Mouse (Mus musculus) hindbrain, embryonic 13.5 days (tissue): ENCODE measurements around the gene Cdk9. TPM values are rescaled to one million over a fixed set of nuclear protein-coding genes. Genes with fewer than 3 reads are reported as not detected.

Experiments
- ATAC-seq: fragments of 200-750 bp; cut with Nextera tagmentation; 2 replicates; pipeline ENCODE4 v1.8.0; 2017; ENCODE audit warnings: moderate TSS enrichment; ENCODE audit not compliant: low FRiP score
- H3K27ac ChIP-seq: fragments of 300-500 bp; sonication (generic); 2 replicates; pipeline ENCODE4 v1.5.1; 2015; ENCODE audit warnings: inconsistent platforms, mild to moderate bottlenecking, moderate library complexity
- H3K27me3 ChIP-seq: fragments of 300-500 bp; sonication (generic); 2 replicates; pipeline ENCODE4 v1.6.1; 2015; ENCODE audit warnings: mild to moderate bottlenecking, inconsistent platforms
- H3K36me3 ChIP-seq: fragments of 300-500 bp; sonication (generic); 2 replicates; pipeline ENCODE4 v1.6.1; 2015; ENCODE audit warnings: mild to moderate bottlenecking, inconsistent platforms
- H3K4me1 ChIP-seq: fragments of 300-500 bp; sonication (generic); replicated peaks from 2 replicates; pipeline ENCODE4 v1.6.1; 2015; ENCODE audit warnings: inconsistent platforms
- H3K4me2 ChIP-seq: fragments of 300-500 bp; sonication (generic); 2 replicates; pipeline ENCODE4 v1.6.1; 2015; ENCODE audit warnings: inconsistent platforms, mild to moderate bottlenecking, moderate library complexity
- H3K4me3 ChIP-seq: fragments of 300-500 bp; sonication (generic); 2 replicates; pipeline ENCODE4 v1.5.1; 2015; ENCODE audit warnings: mild to moderate bottlenecking, inconsistent platforms
- H3K9ac ChIP-seq: fragments of 300-500 bp; sonication (generic); 2 replicates; pipeline ENCODE4 v1.6.1; 2015; ENCODE audit warnings: mild to moderate bottlenecking, inconsistent platforms
- H3K9me3 ChIP-seq: fragments of 300-500 bp; sonication (generic); 2 replicates; pipeline ENCODE4 v1.6.1; 2016; ENCODE audit warnings: inconsistent platforms
- WGBS: fragments of 180-500 bp; shearing (Covaris S2); methylation state at CpG from one replicate; pipeline ENCODE4 v1.1.7; 2015; 5-methylcytosine and 5-hydroxymethylcytosine counted together
- polyA plus RNA-seq: library from polyadenylated mRNA; unstranded; fragments of >200 nt; fragmentation: Nextera tagmentation; extraction: Ambion mirVana; gene quantifications from 2 replicates; pipeline ENCODE4 v1.2.1, GENCODE M21; 2015

The Cdk9 gene
- polyA plus RNA-seq, 1 experiment from 2014 or later, result 74.9 TPM

DNA sequence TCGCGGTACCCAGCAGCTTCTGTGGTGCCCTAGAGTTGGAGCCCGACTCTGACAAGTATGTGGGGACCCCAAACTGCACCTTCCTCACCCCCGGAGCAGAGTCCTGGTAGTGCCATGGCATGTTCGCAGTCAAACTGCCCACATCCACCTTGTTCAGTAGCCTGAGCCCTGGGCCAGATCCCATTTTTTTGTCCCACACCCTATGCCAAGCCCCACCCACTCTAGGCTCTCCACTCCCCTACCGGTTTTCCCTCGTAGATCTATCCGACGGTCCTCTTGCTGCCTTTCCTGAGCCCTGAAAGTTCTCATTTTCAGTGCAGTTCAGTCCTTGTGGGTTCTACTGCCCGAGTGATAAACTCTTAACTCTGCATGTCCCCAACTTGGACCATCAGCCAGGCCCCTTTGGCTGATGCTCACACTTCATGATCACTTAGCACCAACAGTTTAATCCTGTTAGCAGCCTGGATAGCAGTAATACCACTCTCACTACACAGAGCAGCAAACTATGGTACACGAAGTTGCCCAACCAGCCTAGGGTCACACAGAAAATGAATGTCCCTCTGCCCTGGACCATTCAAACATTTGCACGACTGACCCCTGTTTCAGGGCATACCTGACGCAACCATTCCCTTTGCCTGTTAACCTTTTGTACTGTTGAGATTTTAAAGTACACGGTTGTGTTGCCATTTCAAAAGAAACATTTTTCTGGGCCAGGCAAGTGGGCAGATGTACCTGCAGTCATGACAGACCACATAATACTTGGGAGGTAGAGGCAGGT lies 11.7 kb downstream of the Cdk9 start:
- no peak for ATAC-seq
- peaks cover 43% of the 10 kb centered on the region for H3K36me3 ChIP-seq
- no peaks in the 10 kb centered on the region for H3K27me3 ChIP-seq
- H3K9me3 ChIP-seq, result no peaks in the 10 kb centered on the region
- no peak overlapping the region for H3K9ac ChIP-seq
- WGBS, result 88% methylated on average over 14 of the region's 14 CpGs
- no peak overlapping the region for H3K4me3 ChIP-seq
- no peak overlapping the region for H3K27ac ChIP-seq
- no peaks in the 10 kb centered on the region for H3K4me1 ChIP-seq
- H3K4me2 ChIP-seq, result no peak overlapping the region

DNA sequence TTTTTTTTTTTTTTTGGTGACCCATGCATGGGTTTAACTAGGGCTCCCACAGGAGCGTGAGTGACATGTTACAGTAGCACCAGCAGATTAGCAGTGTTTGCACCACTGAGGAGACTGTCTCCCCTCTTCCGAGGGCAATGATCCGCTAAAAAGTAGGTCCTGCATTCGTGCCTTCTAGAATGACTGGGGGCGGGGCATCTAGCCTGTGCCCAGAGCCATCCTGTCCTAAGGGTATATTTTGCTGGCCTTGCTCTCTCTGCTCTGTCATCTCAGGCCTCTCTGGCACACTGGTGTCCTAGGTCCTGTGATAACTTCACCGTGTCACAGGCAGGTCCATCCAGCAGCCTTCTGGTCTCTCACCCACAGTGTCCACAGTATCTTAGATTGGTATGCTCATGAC lies 13.2 kb downstream of the Cdk9 start:
- Histone ChIP-seq H3K4me3 (no peak overlapping the region), H3K4me1 (no peaks in the 10 kb centered on the region), H3K9ac (no peak overlapping the region), H3K27me3 (no peaks in the 10 kb centered on the region), H3K36me3 (peaks cover 28% of the 10 kb centered on the region), H3K27ac (no peak overlapping the region), H3K4me2 (no peak overlapping the region), H3K9me3 (no peaks in the 10 kb centered on the region)
- no peak for ATAC-seq
- 85% methylated on average over 6 of the region's 6 CpGs for WGBS

GRCm38 (mm10) chr2:32694691-32695090 lies 18.2 kb downstream of the Cdk9 start:
- peak overlapping the region; percentile 71; the same call in 1 of the 2 replicates for H3K27ac ChIP-seq
- no peaks in the 10 kb centered on the region for H3K36me3 ChIP-seq
- H3K9ac ChIP-seq, result peak overlapping the region; percentile 61; the same call in 1 of the 2 replicates
- H3K9me3 ChIP-seq, result no peaks in the 10 kb centered on the region
- H3K4me1 ChIP-seq, result peaks cover 18% of the 10 kb centered on the region
- WGBS, result 90% methylated on average over 12 of the region's 12 CpGs
- no peak for ATAC-seq
- H3K4me2 ChIP-seq, result peak overlapping the region; percentile 89
- peak overlapping the region; percentile 77 for H3K4me3 ChIP-seq
- no peaks in the 10 kb centered on the region for H3K27me3 ChIP-seq

- peak overlapping the region; percentile 89 for H3K27ac ChIP-seq
- peak; percentile 98 for ATAC-seq
- peak overlapping the region; percentile 89 for H3K9ac ChIP-seq
- H3K27me3 ChIP-seq, result no peaks in the 10 kb centered on the region
- peak overlapping the region; percentile 77 for H3K4me3 ChIP-seq
- no peaks in the 10 kb centered on the region for H3K9me3 ChIP-seq
- peaks cover 18% of the 10 kb centered on the region for H3K4me1 ChIP-seq
- under 1% methylated on average over 51 of the region's 51 CpGs for WGBS
- no peaks in the 10 kb centered on the region for H3K36me3 ChIP-seq
- peak overlapping the region; percentile 89 for H3K4me2 ChIP-seq
Measured at GRCm38 (mm10) chr2:32693823-32694411, 19.0 kb downstream of the Cdk9 start.

DNA sequence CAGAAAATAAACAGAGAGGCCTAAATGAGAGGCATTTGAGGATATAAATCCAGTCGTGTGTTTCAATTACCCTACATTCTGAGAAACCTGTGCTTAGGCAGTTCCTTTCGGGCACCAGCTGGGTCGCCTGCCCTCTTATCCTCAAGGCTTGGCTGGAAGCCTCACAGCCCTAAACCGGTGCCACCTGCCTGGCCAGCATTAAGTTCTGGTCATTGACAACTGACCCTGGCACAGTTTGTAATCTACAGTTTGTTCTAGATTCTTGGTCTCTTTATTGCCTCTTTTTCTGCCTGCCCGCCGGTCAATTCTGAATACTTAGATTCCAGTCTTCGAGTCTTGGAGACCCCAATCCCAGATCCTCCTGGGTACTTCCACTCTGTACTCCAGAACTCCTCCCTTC lies 19.6 kb downstream of the Cdk9 start:
- ATAC-seq, result no peak
- H3K36me3 ChIP-seq, result peaks cover under 1% of the 10 kb centered on the region; the same call in 1 of the 2 replicates
- H3K27me3 ChIP-seq, result no peaks in the 10 kb centered on the region
- peak overlapping the region; percentile 89 for H3K4me2 ChIP-seq
- WGBS, result 24% methylated on average over 7 of the region's 7 CpGs
- H3K9me3 ChIP-seq, result no peaks in the 10 kb centered on the region
- H3K4me3 ChIP-seq, result peak overlapping the region; percentile 77
- 0 out of 2 replicates have a peak overlapping the region, but pooled peaks have one; percentile 89 for H3K27ac ChIP-seq
- peak overlapping the region; percentile 89 for H3K9ac ChIP-seq
- peaks cover 18% of the 10 kb centered on the region for H3K4me1 ChIP-seq

GRCm38 (mm10) chr2:32692496-32692895 lies 20.4 kb downstream of the Cdk9 start:
- 95% methylated on average over 14 of the region's 14 CpGs for WGBS
- Histone ChIP-seq H3K9me3 (no peaks in the 10 kb centered on the region), H3K4me2 (peak overlapping the region; percentile 89; the same call in 1 of the 2 replicates), H3K9ac (0 out of 2 replicates have a peak overlapping the region, but pooled peaks have one; percentile 89), H3K4me1 (peaks cover 18% of the 10 kb centered on the region), H3K27me3 (no peaks in the 10 kb centered on the region), H3K27ac (no peak overlapping the region), H3K4me3 (peak overlapping the region; percentile 77; the same call in 1 of the 2 replicates), H3K36me3 (peaks cover 9% of the 10 kb centered on the region)
- no peak for ATAC-seq

DNA sequence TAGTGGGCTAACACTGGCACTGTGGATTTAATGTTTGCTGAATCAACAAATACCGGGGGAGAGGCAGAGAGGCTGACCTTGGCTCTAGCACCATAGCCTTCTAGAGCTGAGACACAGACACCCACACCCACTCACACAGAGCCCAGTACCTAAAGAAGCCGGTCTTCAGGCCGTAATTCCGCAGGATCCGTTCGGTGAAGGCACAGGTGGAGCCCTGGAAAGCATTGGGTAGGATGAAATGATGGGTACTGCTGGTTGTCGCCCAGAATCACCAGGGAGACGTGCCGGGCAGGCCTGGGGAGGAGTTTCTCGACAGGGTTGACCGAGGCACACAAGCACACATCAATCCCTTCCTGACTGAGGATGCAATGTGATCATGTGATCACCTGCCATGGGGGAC lies 21.8 kb downstream of the Cdk9 start:
- Histone ChIP-seq H3K9me3 (no peaks in the 10 kb centered on the region), H3K27me3 (no peaks in the 10 kb centered on the region), H3K36me3 (peaks cover 23% of the 10 kb centered on the region), H3K4me1 (peaks cover 18% of the 10 kb centered on the region), H3K4me3 (no peak overlapping the region), H3K4me2 (no peak overlapping the region), H3K9ac (peak overlapping the region; percentile 39; the same call in 1 of the 2 replicates), H3K27ac (no peak overlapping the region)
- ATAC-seq, result no peak
- WGBS, result 83% methylated on average over 11 of the region's 11 CpGs

- 14% methylated on average over 5 of the region's 5 CpGs for WGBS
- H3K36me3 ChIP-seq, result peaks cover 40% of the 10 kb centered on the region
- no peaks in the 10 kb centered on the region for H3K27me3 ChIP-seq
- peaks cover 18% of the 10 kb centered on the region for H3K4me1 ChIP-seq
- no peak overlapping the region for H3K4me3 ChIP-seq
- H3K4me2 ChIP-seq, result no peak overlapping the region
- no peaks in the 10 kb centered on the region for H3K9me3 ChIP-seq
- peak overlapping the region; percentile 10; the same call in 1 of the 2 replicates for H3K27ac ChIP-seq
- no peak for ATAC-seq
- no peak overlapping the region for H3K9ac ChIP-seq
Measured at GRCm38 (mm10) chr2:32689420-32689819, 23.5 kb downstream of the Cdk9 start.

GRCm38 (mm10) chr2:32687562-32687961 lies 25.3 kb downstream of the Cdk9 start:
- Histone ChIP-seq H3K27ac (no peak overlapping the region), H3K9me3 (no peaks in the 10 kb centered on the region), H3K4me3 (no peak overlapping the region), H3K9ac (no peak overlapping the region; the same call in 1 of the 2 replicates), H3K36me3 (peaks cover 58% of the 10 kb centered on the region), H3K4me1 (peaks cover 7% of the 10 kb centered on the region), H3K27me3 (no peaks in the 10 kb centered on the region), H3K4me2 (no peak overlapping the region)
- no peak for ATAC-seq
- 97% methylated on average over 8 of the region's 8 CpGs for WGBS

- Histone ChIP-seq H3K27me3 (no peaks in the 10 kb centered on the region), H3K4me2 (no peak overlapping the region), H3K4me3 (no peak overlapping the region), H3K4me1 (peaks cover 4% of the 10 kb centered on the region; the same call in 1 of the 2 replicates), H3K27ac (no peak overlapping the region), H3K36me3 (peaks cover 62% of the 10 kb centered on the region), H3K9me3 (no peaks in the 10 kb centered on the region), H3K9ac (no peak overlapping the region)
- ATAC-seq, result no peak
- 96% methylated on average over 6 of the region's 6 CpGs for WGBS
Measured at GRCm38 (mm10) chr2:32686640-32687039, 26.2 kb downstream of the Cdk9 start.

DNA sequence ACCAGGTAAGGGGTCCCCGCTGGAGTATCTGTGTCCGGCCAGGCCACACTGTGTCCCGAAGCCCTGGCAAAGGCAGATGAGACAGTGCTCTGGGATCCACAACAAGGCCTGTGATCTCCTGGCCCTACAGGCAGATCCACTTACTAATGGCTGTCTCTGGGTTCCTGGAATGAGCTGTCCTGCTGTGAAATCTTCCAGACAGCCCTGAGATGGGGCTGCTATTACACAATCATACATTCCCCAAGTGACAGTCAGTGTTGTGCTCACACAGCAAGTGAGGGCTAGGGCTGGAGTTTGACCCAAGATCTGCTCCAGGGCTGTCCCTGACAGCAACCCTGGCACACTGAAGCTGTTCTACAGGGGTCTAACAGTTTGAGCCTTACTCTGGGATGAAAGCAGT lies 27.1 kb downstream of the Cdk9 start:
- Histone ChIP-seq H3K4me1 (peaks cover 4% of the 10 kb centered on the region; the same call in 1 of the 2 replicates), H3K9ac (no peak overlapping the region), H3K4me3 (no peak overlapping the region), H3K4me2 (no peak overlapping the region), H3K9me3 (no peaks in the 10 kb centered on the region), H3K27me3 (no peaks in the 10 kb centered on the region), H3K27ac (no peak overlapping the region), H3K36me3 (peaks cover 62% of the 10 kb centered on the region)
- ATAC-seq, result no peak
- 97% methylated on average over 3 of the region's 3 CpGs for WGBS

DNA sequence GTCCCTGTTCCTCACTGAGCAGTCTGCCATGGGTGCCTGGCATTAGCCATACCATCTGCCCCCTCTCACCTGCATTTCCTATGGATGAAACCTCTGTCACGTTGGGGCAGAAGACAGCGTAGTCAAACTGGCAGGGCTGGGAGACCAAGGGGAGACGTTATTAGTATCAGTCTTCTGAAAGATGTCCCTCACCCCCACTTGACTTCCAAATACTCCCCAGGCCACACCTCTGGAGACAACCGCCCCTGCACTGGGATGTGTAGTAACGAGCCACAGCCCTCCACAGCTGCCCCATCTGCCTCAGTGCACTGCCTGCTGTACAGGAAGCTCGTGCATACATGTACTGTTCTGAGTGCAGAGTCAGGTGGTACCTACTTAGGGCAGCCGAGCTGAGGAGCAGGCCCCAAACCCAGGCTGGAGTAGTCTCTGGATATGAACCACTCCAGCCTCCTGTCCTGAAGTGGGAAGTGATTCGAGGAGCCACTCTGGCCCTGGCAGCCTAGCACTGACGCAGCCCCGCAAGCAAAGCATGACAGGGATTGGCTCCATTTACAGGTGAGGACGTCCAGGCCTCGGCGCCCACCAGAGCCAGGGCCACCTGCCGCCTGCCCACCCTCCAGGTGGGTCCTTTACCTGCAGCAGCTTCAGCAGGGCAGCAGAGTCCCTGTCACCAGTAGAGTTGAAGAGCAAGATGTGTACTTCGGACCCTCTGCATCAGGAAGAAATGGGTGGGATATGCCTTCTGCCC lies 28.0 kb downstream of the Cdk9 start:
- no peak for ATAC-seq
- Histone ChIP-seq H3K9me3 (no peaks in the 10 kb centered on the region), H3K36me3 (peaks cover 62% of the 10 kb centered on the region)

More for the DNA sequence above, 28.0 kb downstream of the Cdk9 start:
- WGBS, result 92% methylated on average over 15 of the region's 15 CpGs
- Histone ChIP-seq H3K27me3 (no peaks in the 10 kb centered on the region), H3K4me3 (no peak overlapping the region), H3K4me2 (no peak overlapping the region), H3K27ac (no peak overlapping the region), H3K9ac (no peak overlapping the region), H3K4me1 (peaks cover 9% of the 10 kb centered on the region)
